Mouse (Mus musculus) liver, postnatal 0 days (tissue): ENCODE measurements at regions not wholly inside any gene's neighbourhood (a gene's known extent, or its start where the extent isn't known, plus 50 kb on each side); places are given as distances from the start of the nearest gene placed in this dataset.

ENCODE experiments used
- CTCF ChIP-seq: sonication (generic); IDR thresholded peaks from 2 replicates; pipeline ENCODE4 v1.5.1; 2016; ENCODE audit warnings: antibody characterized with exemption, low read depth
- EP300 ChIP-seq: IDR thresholded peaks from 2 replicates; pipeline ENCODE4 v1.6.1; 2016; ENCODE audit warnings: antibody characterized with exemption, low read depth, mild to moderate bottlenecking

- TF ChIP-seq CTCF: no peak
- TF ChIP-seq EP300: no peak
Measured at GRCm38 (mm10) chr15:97111320-97112192, 55.8 kb upstream of the Slc38a4 start.
